Mouse (Mus musculus) T-cell, adult 2 months (primary cell): ENCODE results near the gene Cd9.

ENCODE experiments used
- DNase-seq: peaks from one replicate; pipeline ENCODE4 v3.0.0; 2022; ENCODE audit warnings: low spot score

Cd9 gene

GRCm38 (mm10) chr6:125473939-125474338, 20.7 kb downstream of the Cd9 start:
- DNase-seq = no peak

GRCm38 (mm10) chr6:125473321-125473721, 21.3 kb downstream of the Cd9 start:
- no peak for DNase-seq

- no peak for DNase-seq
Observed at GRCm38 (mm10) chr6:125471921-125472320, 22.7 kb downstream of the Cd9 start.

- no peak for DNase-seq
Observed at GRCm38 (mm10) chr6:125471326-125471725, 23.3 kb downstream of the Cd9 start.

GRCm38 (mm10) chr6:125470616-125471015, 24.0 kb downstream of the Cd9 start:
- no peak for DNase-seq

- DNase-seq = no peak
Observed at GRCm38 (mm10) chr6:125469222-125469621, 25.4 kb downstream of the Cd9 start.

- DNase-seq = no peak
Observed at GRCm38 (mm10) chr6:125468179-125468960, 26.2 kb downstream of the Cd9 start.

GRCm38 (mm10) chr6:125467301-125467715, 27.3 kb downstream of the Cd9 start:
- no peak for DNase-seq

GRCm38 (mm10) chr6:125462312-125462711, 32.3 kb downstream of the Cd9 start:
- DNase-seq = no peak

- DNase-seq = no peak
Observed at GRCm38 (mm10) chr6:125461788-125462187, 32.8 kb downstream of the Cd9 start.

GRCm38 (mm10) chr6:125461325-125461724, 33.3 kb downstream of the Cd9 start:
- no peak for DNase-seq

GRCm38 (mm10) chr6:125460589-125460988, 34.0 kb downstream of the Cd9 start:
- no peak for DNase-seq

GRCm38 (mm10) chr6:125459903-125460302, 34.7 kb downstream of the Cd9 start:
- no peak for DNase-seq

- DNase-seq = no peak
Observed at GRCm38 (mm10) chr6:125455806-125456520, 38.6 kb downstream of the Cd9 start.

- no peak for DNase-seq
Observed at GRCm38 (mm10) chr6:125454731-125455130, 39.9 kb downstream of the Cd9 start.

- DNase-seq = no peak
Observed at GRCm38 (mm10) chr6:125454299-125454698, 40.3 kb downstream of the Cd9 start.

GRCm38 (mm10) chr6:125447660-125448059, 46.9 kb downstream of the Cd9 start:
- DNase-seq = no peak

GRCm38 (mm10) chr6:125447205-125447604, 47.4 kb downstream of the Cd9 start:
- no peak for DNase-seq

- DNase-seq = no peak
Observed at GRCm38 (mm10) chr6:125445381-125445780, 49.2 kb downstream of the Cd9 start.

GRCm38 (mm10) chr6:125442591-125442990, 52.0 kb downstream of the Cd9 start:
- no peak for DNase-seq

- no peak for DNase-seq
Observed at GRCm38 (mm10) chr6:125436753-125437152, 57.8 kb downstream of the Cd9 start.

GRCm38 (mm10) chr6:125434735-125435518, 59.7 kb downstream of the Cd9 start:
- DNase-seq = no peak
